Mouse (Mus musculus): ENCODE measurements at regions not wholly inside any gene's neighbourhood (a gene's known extent, or its start where the extent isn't known, plus 50 kb on each side); places are given as distances from the start of the nearest gene placed in this dataset.
A peak's percentile ranks its signal among the peaks of the same experiment; 100 is the strongest.

- no peak overlapping the region for H3K4me2 ChIP-seq (ENCODE audit: low read length)
- H3K4me3 ChIP-seq (ENCODE audit: low read depth, low read length), result no peak overlapping the region
- no peaks in the 10 kb centered on the region for H3K4me1 ChIP-seq (ENCODE audit: control insufficient read depth, insufficient read depth, low read length)
- H3K27ac ChIP-seq (ENCODE audit: low read length), result no peak overlapping the region
- H3K27me3 ChIP-seq (ENCODE audit: control insufficient read depth, insufficient read depth, low read depth, low read length), result no peaks in the 10 kb centered on the region
- no peaks in the 10 kb centered on the region for H3K9me3 ChIP-seq (replicated peaks; ENCODE audit: control insufficient read depth, low read length, poor library complexity, severe bottlenecking)
- no peaks in the 10 kb centered on the region for H3K36me3 ChIP-seq (ENCODE audit: control insufficient read depth, insufficient read depth, low read length)
- ATAC-seq, result no peak
- H3K9ac ChIP-seq (ENCODE audit: low read depth, low read length), result no peak overlapping the region
Observed at GRCm38 (mm10) chrX:42399343-42399742, 90.1 kb upstream of the Tex13c2 start.

GRCm38 (mm10) chrX:42401091-42401490 is 88.4 kb upstream of the Tex13c2 start:
- no peak overlapping the region for H3K27ac ChIP-seq (ENCODE audit: low read length)
- no peak for ATAC-seq
- H3K4me1 ChIP-seq (ENCODE audit: control insufficient read depth, insufficient read depth, low read length), result no peaks in the 10 kb centered on the region
- no peaks in the 10 kb centered on the region for H3K36me3 ChIP-seq (ENCODE audit: control insufficient read depth, insufficient read depth, low read length)
- no peak overlapping the region for H3K4me3 ChIP-seq (ENCODE audit: low read depth, low read length)
- H3K9me3 ChIP-seq (replicated peaks; ENCODE audit: control insufficient read depth, low read length, poor library complexity, severe bottlenecking), result no peaks in the 10 kb centered on the region
- no peak overlapping the region for H3K4me2 ChIP-seq (ENCODE audit: low read length)
- WGBS, result 59% methylated on average over 1 of the region's 1 CpGs
- H3K9ac ChIP-seq (ENCODE audit: low read depth, low read length), result no peak overlapping the region
- no peaks in the 10 kb centered on the region for H3K27me3 ChIP-seq (ENCODE audit: control insufficient read depth, insufficient read depth, low read depth, low read length)

GRCm38 (mm10) chrX:42401564-42402334 is 87.7 kb upstream of the Tex13c2 start:
- Histone ChIP-seq H3K27ac (ENCODE audit: low read length) (no peak overlapping the region), H3K27me3 (ENCODE audit: control insufficient read depth, insufficient read depth, low read depth, low read length) (no peaks in the 10 kb centered on the region), H3K4me1 (ENCODE audit: control insufficient read depth, insufficient read depth, low read length) (no peaks in the 10 kb centered on the region), H3K9me3 (replicated peaks; ENCODE audit: control insufficient read depth, low read length, poor library complexity, severe bottlenecking) (no peaks in the 10 kb centered on the region), H3K36me3 (ENCODE audit: control insufficient read depth, insufficient read depth, low read length) (no peaks in the 10 kb centered on the region), H3K4me2 (ENCODE audit: low read length) (no peak overlapping the region), H3K4me3 (ENCODE audit: low read depth, low read length) (no peak overlapping the region), H3K9ac (ENCODE audit: low read depth, low read length) (no peak overlapping the region)
- ATAC-seq, result no peak
- 42% methylated on average over 7 of the region's 7 CpGs for WGBS

GRCm38 (mm10) chrX:42402335-42402605 is 87.2 kb upstream of the Tex13c2 start:
- H3K4me1 ChIP-seq (ENCODE audit: control insufficient read depth, insufficient read depth, low read length), result no peaks in the 10 kb centered on the region
- H3K27ac ChIP-seq (ENCODE audit: low read length), result no peak overlapping the region
- H3K9me3 ChIP-seq (replicated peaks; ENCODE audit: control insufficient read depth, low read length, poor library complexity, severe bottlenecking), result no peaks in the 10 kb centered on the region
- 55% methylated on average over 4 of the region's 4 CpGs for WGBS
- no peaks in the 10 kb centered on the region for H3K27me3 ChIP-seq (ENCODE audit: control insufficient read depth, insufficient read depth, low read depth, low read length)
- H3K4me2 ChIP-seq (ENCODE audit: low read length), result no peak overlapping the region
- no peaks in the 10 kb centered on the region for H3K36me3 ChIP-seq (ENCODE audit: control insufficient read depth, insufficient read depth, low read length)
- ATAC-seq, result no peak
- H3K4me3 ChIP-seq (ENCODE audit: low read depth, low read length), result no peak overlapping the region
- H3K9ac ChIP-seq (ENCODE audit: low read depth, low read length), result no peak overlapping the region

GRCm38 (mm10) chrX:42431851-42432635 is 57.4 kb upstream of the Tex13c2 start:
- Histone ChIP-seq H3K27ac (ENCODE audit: low read length) (no peak overlapping the region), H3K36me3 (ENCODE audit: control insufficient read depth, insufficient read depth, low read length) (no peaks in the 10 kb centered on the region), H3K4me2 (ENCODE audit: low read length) (no peak overlapping the region), H3K4me3 (ENCODE audit: low read depth, low read length) (no peak overlapping the region), H3K27me3 (ENCODE audit: control insufficient read depth, insufficient read depth, low read depth, low read length) (no peaks in the 10 kb centered on the region), H3K9ac (ENCODE audit: low read depth, low read length) (no peak overlapping the region), H3K4me1 (ENCODE audit: control insufficient read depth, insufficient read depth, low read length) (no peaks in the 10 kb centered on the region), H3K9me3 (replicated peaks; ENCODE audit: control insufficient read depth, low read length, poor library complexity, severe bottlenecking) (no peaks in the 10 kb centered on the region)
- WGBS, result 19% methylated on average over 7 of the region's 7 CpGs
- peak; percentile 45; the same call in 1 of the 2 replicates for ATAC-seq

Data from midbrain, embryonic 16.5 days (tissue).